Mouse (Mus musculus): ENCODE data around the gene Pitx2.
A peak's percentile ranks its signal among the peaks of the same experiment; 100 is the strongest.

The Pitx2 gene

GRCm38 (mm10) chr3:129199609-129200500, at the start of gene Pitx2:
Gene Pitx2, plus strand, starts transcription at chr3:129199878.
- DNase-seq (ENCODE audit: low spot score): peak; percentile 26

GRCm38 (mm10) chr3:129150001-129150400, 49.7 kb upstream of the Pitx2 start:
- no peak for DNase-seq (ENCODE audit: low spot score)

GRCm38 (mm10) chr3:129151096-129151685, 48.5 kb upstream of the Pitx2 start:
- DNase-seq (ENCODE audit: low spot score): no peak

GRCm38 (mm10) chr3:129158812-129159370, 40.8 kb upstream of the Pitx2 start:
- DNase-seq (ENCODE audit: low spot score): no peak

GRCm38 (mm10) chr3:129161333-129162035, 38.2 kb upstream of the Pitx2 start:
- no peak for DNase-seq (ENCODE audit: low spot score)

- DNase-seq (ENCODE audit: low spot score): no peak
Observed at GRCm38 (mm10) chr3:129164246-129164645, 35.4 kb upstream of the Pitx2 start.

- no peak for DNase-seq (ENCODE audit: low spot score)
Observed at GRCm38 (mm10) chr3:129165715-129166114, 34.0 kb upstream of the Pitx2 start.

- no peak for DNase-seq (ENCODE audit: low spot score)
Observed at GRCm38 (mm10) chr3:129166684-129167083, 33.0 kb upstream of the Pitx2 start.

GRCm38 (mm10) chr3:129170416-129170815, 29.3 kb upstream of the Pitx2 start:
- DNase-seq (ENCODE audit: low spot score): no peak

- no peak for DNase-seq (ENCODE audit: low spot score)
Observed at GRCm38 (mm10) chr3:129171789-129172188, 27.9 kb upstream of the Pitx2 start.

- no peak for DNase-seq (ENCODE audit: low spot score)
Observed at GRCm38 (mm10) chr3:129194436-129194835, 5.2 kb upstream of the Pitx2 start.

GRCm38 (mm10) chr3:129195036-129195435, 4.6 kb upstream of the Pitx2 start:
- no peak for DNase-seq (ENCODE audit: low spot score)

- no peak for DNase-seq (ENCODE audit: low spot score)
Observed at GRCm38 (mm10) chr3:129195816-129196549, 3.7 kb upstream of the Pitx2 start.

GRCm38 (mm10) chr3:129196550-129196919, 3.1 kb upstream of the Pitx2 start:
- no peak for DNase-seq (ENCODE audit: low spot score)

- no peak for DNase-seq (ENCODE audit: low spot score)
Observed at GRCm38 (mm10) chr3:129197035-129197434, 2.6 kb upstream of the Pitx2 start.

GRCm38 (mm10) chr3:129197786-129198626, 1.7 kb upstream of the Pitx2 start:
- no peak for DNase-seq (ENCODE audit: low spot score)

- DNase-seq (ENCODE audit: low spot score): no peak
Observed at GRCm38 (mm10) chr3:129198627-129198903, 1.1 kb upstream of the Pitx2 start.

- DNase-seq (ENCODE audit: low spot score): no peak
Observed at GRCm38 (mm10) chr3:129199160-129199608, 494 bp upstream of the Pitx2 start.

- DNase-seq (ENCODE audit: low spot score): no peak
Observed at GRCm38 (mm10) chr3:129200501-129200890, 818 bp downstream of the Pitx2 start.

- DNase-seq (ENCODE audit: low spot score): no peak
Observed at GRCm38 (mm10) chr3:129201156-129201555, 1.5 kb downstream of the Pitx2 start.

- DNase-seq (ENCODE audit: low spot score): no peak
Observed at GRCm38 (mm10) chr3:129201681-129202255, 2.1 kb downstream of the Pitx2 start.
